Mouse (Mus musculus): ENCODE results near the gene Ankrd40.

The Ankrd40 gene

DNA sequence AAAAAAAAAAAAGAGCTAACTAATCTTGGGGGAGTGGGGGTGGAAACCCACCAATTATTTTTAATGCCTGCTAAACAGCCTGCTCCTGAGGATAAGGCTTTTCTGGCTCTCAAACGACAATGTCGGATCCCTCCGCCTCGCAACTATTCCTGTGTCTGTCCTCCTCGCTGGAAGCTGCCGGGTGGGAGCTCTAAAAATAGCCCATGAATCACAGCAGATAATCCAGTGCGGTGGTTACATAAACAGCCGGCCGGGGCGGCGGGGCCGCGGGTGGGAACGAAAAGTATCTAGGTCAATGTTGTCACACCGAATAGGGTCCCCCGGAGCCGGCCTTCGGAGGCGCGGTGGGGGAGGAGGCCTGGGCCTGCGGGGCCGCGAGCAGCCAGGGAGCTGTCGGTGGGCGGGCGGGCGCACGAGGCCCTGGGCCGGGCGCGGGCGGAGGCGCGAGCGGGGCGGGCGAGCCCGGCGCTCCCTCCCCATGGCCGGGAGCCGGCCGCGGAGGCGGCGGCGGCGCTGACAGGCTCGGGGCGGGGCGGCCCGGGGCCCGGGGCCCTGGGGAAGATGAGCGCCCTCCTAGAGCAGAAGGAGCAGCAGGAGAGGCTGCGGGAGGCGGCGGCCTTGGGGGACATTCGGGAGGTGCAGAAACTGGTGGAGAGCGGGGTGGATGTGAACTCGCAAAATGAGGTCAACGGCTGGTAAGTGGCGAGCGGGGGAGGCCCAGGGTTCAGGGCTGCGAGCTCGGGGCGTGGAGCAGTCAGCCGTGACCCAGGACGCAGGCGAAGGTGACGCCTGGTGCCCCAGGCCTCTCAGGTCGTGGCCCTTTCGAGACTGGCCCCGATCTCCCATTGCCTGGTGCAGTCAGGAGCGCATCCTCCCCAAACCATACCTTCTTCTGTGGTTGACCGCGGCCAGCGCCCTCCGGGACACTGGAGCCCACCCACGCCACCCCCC, at the start of gene Ankrd40:
Gene Ankrd40, plus strand, starts transcription at position 309 of the 951 bp plus-strand sequence.
- DNase-seq (ENCODE audit: extremely low read depth, low read depth, low spot score) = no peak

- DNase-seq (ENCODE audit: extremely low read depth, low read depth, low spot score) = no peak
Observed at GRCm38 (mm10) chr11:94281199-94282181, 46.3 kb upstream of the Ankrd40 start, which contains the start of gene Gm21885. Gene Gm21885, plus strand, starts transcription at chr11:94281873.

DNA sequence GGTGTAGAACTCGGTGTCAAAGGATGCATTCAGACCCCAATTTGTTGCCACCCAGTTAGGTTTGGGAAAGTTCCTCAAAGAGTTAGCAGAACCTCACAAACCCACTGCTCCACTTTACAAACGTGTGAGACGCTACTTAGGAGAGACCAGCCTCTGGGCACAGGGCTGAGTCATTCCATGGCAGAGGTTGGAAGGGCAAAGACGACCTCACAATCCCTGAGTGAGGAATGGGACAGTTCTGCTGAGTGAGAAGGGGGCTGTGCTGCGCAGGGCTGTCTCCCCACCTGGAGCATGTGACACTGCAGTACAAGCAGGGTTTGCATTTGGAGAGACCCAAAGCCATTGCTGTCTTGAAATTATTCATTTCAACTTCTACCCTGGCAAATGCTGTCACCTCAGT, 45.5 kb upstream of the Ankrd40 start:
- no peak for DNase-seq (ENCODE audit: extremely low read depth, low read depth, low spot score)

GRCm38 (mm10) chr11:94283536-94284099, 44.2 kb upstream of the Ankrd40 start:
- DNase-seq (ENCODE audit: extremely low read depth, low read depth, low spot score) = no peak

DNA sequence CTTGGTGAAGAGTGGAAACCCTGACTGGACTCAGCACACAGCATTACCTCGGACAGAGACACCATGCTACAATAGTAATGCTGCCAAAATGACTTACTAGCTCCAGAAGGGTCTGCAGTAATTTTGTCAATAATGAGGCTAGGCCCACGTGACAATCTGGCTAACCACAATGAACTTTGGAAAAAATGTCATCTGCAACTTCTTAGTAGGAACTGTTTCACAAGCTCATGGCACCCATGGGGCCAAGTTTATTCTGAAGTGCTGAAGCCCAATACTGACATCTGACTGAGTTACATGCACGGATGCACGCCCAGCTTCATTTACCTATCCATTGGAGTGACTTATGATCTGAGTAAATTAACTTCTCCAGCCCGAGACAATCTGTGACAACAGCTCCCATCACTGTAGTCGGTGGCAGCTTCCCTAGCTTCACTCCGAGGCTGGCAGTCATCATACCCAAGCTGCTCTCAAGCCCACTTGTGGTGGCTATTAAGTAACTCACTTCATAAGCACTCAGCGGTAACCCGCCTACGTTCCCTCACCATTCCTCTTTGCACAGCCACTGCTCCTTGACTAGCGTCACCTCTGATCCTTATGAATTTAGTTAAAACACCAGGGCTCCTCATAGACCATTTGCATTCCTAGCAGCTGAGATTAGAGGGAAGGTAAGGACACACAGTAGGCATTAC, 41.8 kb upstream of the Ankrd40 start:
- no peak for DNase-seq (ENCODE audit: extremely low read depth, low read depth, low spot score)

GRCm38 (mm10) chr11:94287105-94287504, 40.7 kb upstream of the Ankrd40 start:
- DNase-seq (ENCODE audit: extremely low read depth, low read depth, low spot score) = no peak

DNA sequence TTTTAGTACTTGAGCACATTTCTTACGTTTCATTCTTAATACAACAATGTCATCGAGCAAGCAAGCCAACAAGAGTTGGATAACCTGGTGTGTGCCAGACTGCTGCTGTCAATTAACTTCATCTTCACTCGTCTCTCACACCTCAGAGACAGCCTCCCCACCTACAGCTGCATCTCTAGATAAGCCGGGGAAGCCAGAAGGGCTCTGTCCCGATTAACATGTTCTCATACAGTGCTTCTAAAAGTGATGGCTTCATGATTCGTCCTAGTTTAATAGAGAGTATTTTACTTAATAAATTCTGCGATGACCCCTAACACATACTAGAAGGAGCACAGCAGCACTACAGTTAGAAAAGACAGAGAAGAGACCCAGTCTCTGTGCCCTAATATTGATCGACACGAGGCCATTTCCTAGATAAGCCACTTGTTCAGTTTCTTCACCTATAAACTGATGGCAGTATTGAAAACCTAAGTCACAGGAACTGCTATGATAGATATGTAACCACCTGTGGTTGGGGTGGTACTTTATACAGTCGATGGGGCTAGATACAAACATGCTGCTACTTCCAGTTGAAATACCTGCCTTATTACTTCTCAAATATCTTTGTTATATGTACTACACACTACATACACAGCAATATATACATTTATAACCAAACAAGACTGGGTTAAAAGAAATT, 37.6 kb upstream of the Ankrd40 start:
- no peak for DNase-seq (ENCODE audit: extremely low read depth, low read depth, low spot score)

DNA sequence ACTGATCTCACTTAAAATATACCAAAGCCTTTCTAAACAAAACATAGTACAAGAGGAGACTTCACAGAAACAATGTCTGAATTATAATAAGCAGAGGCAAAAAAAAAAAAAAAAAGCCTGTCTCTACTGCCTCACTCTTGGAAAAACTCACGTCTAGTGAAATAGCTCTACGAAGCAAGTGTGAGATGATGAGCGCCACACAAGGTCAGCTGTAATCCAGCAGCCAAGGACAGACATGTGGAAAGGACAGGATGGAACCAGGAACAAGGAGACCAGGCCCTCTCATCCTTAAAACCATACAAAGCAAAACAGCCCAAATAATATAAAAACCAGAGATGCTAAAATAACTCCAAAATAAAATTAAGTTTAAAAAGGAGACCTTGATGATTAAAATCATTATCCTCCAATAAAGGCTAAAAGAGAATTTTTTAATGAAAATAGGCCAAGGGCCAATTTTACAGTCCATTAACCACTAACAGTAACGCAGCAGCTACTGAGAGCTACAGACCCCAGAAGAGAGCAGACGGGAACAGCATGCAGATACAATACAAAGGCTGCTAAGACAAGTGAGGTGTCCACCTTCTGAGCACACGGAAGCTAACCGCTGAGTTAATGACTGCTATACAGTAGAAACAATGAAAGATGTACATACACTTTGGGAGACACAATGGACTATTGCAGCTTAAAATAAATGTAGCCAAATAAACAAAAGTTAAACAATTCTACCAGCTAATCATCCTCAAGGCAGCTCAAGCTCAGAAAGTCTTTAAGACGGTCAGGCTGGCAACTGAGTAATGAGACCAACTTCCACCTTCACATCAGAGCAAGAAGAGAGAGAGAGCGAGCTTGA, 32.6 kb upstream of the Ankrd40 start:
- DNase-seq (ENCODE audit: extremely low read depth, low read depth, low spot score) = no peak

- DNase-seq (ENCODE audit: extremely low read depth, low read depth, low spot score) = no peak
Observed at GRCm38 (mm10) chr11:94312733-94313132, 15.1 kb upstream of the Ankrd40 start.

- DNase-seq (ENCODE audit: extremely low read depth, low read depth, low spot score) = no peak
Observed at GRCm38 (mm10) chr11:94314098-94314652, 13.6 kb upstream of the Ankrd40 start.

DNA sequence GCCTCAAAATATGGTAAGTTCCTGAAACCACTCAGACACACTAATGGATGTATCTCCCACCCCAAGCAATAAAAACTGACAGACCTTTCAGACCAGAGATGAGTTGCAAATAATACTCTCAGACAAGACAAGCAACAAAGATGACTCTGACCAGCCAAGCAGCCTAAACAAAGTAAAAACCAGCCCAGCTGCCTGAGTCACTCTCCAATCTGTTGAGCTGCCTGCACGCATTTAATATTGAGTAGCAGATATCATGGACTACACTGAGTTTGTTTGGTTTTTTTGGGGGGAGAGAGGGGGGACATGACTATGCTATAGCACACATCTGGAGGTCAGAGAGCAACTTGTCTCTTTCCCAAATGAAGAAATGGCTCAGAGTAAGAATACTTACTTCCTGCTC, 12.5 kb upstream of the Ankrd40 start:
- no peak for DNase-seq (ENCODE audit: extremely low read depth, low read depth, low spot score)

DNA sequence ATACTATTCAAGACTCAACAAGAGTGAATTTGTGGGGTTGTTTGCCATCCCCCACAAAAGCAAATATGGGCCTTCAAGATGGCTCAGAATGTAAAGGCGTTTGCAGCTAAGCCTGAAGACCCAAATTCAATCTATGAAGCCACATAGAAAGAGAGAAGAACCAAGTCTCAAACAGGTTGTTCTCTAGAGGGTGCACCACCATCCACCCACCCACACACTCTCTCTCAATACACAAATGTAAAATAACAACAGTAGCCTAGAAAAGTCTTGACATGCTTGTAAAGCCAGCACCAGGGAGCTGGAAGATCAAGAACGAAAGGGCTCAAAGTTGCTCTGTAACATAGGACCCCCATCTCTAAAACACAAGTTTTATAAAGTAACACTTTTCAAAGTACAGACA, 11.3 kb upstream of the Ankrd40 start:
- DNase-seq (ENCODE audit: extremely low read depth, low read depth, low spot score) = no peak

DNA sequence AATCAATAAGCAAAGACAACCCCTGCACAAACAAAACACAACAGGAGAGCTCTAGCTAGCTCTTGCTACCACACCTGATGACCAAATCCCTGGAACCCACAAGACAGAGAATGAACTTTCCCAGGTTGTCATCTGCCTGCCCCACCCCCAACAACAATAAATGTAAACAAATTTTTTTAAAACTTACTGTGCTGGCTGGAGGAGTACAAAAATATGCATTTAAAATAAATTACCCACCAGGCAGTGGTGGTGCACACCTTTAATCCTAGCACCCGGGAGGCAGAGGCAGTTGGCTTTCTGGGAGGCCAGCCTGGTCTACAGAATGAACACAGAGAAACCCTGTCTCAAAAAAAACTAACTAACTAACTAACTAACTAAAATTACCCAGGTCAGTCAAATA, 10.8 kb upstream of the Ankrd40 start:
- no peak for DNase-seq (ENCODE audit: extremely low read depth, low read depth, low spot score)

- DNase-seq (ENCODE audit: extremely low read depth, low read depth, low spot score) = no peak
Observed at GRCm38 (mm10) chr11:94317515-94317914, 10.3 kb upstream of the Ankrd40 start.

GRCm38 (mm10) chr11:94318056-94318455, 9.7 kb upstream of the Ankrd40 start:
- DNase-seq (ENCODE audit: extremely low read depth, low read depth, low spot score) = no peak

DNA sequence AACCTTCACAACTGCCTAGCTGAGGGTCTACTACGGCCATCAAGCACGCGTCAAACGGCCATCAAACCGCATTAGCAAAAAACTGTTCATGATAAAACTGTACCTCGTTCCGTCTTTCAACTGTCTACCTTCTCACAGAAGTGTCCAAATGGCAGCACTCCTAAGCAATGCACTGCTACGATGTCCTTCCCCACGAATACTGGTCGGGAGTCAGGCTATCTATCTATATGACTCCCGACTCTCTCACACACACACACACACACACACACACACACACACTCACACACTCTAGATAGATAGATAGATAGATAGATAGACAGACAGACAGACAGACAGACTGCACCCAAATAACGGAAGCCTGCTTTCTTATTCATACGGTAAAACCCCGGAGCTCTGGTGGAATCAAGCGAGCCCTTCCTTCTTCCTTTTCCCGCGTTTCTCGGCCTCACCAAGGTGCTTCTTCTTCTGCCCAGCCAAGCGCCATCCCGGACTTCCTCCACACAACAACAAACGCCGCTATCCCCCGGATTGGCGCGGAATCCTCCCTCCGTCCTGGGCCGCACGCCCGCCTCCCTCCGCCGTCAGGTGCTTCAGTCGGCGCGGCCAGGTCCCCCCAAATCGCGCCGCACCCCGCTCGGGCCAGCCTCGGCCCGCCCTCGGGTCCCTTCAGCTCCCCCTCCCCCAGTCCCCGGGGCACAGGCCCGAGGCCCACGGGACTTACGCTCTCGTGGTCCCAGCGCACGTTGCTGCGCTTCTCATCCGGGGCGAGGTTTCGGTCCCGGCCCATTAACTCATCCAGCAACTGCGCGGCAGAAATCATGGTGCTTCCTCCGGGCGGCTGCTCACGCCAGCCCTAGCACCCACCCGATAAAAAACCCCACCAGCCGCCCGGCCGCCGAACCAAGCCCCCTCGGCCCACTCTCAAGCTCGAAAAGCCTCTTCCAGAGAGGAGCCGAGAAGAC, 6.6 kb upstream of the Ankrd40 start:
- DNase-seq (ENCODE audit: extremely low read depth, low read depth, low spot score) = no peak

GRCm38 (mm10) chr11:94321931-94322400, 5.8 kb upstream of the Ankrd40 start, which contains the start of gene Luc7l3:
Gene Luc7l3, minus strand, starts transcription at chr11:94321988.
- DNase-seq (ENCODE audit: extremely low read depth, low read depth, low spot score) = no peak
